Mouse (Mus musculus) limb, embryonic 10.5 days (tissue): ENCODE data around the gene B4galt5. TPM values are rescaled to one million over a fixed set of nuclear protein-coding genes. Genes with fewer than 3 reads are reported as not detected.

Experiments
- DNase-seq: peaks from one replicate; pipeline ENCODE4 v3.0.0-alpha.2; 2017; ENCODE audit warnings: low spot score
- H3K27ac ChIP-seq: fragments of 300-500 bp; sonication (generic); 2 replicates; pipeline ENCODE4 v1.5.1; 2016; ENCODE audit warnings: mild to moderate bottlenecking
- H3K27me3 ChIP-seq: fragments of 300-500 bp; sonication (generic); 2 replicates; pipeline ENCODE4 v1.6.1; 2016; ENCODE audit warnings: low read depth, mild to moderate bottlenecking; ENCODE audit not compliant: poor library complexity, severe bottlenecking
- H3K36me3 ChIP-seq: fragments of 300-500 bp; sonication (generic); 2 replicates; pipeline ENCODE4 v1.6.1; 2016; ENCODE audit warnings: mild to moderate bottlenecking, moderate library complexity
- H3K4me1 ChIP-seq: fragments of 300-500 bp; sonication (generic); 2 replicates; pipeline ENCODE4 v1.6.1; 2016
- H3K4me3 ChIP-seq: fragments of 300-500 bp; sonication (generic); 2 replicates; pipeline ENCODE4 v1.5.1; 2016; ENCODE audit warnings: mild to moderate bottlenecking, moderate library complexity
- H3K9me3 ChIP-seq: fragments of 300-500 bp; sonication (generic); replicated peaks from 2 replicates; pipeline ENCODE4 v1.6.1; 2016; ENCODE audit warnings: mild to moderate bottlenecking
- WGBS: fragments of 180-500 bp; shearing (Covaris S2); methylation state at CpG from one replicate; pipeline ENCODE4 v1.1.7; 2016; 5-methylcytosine and 5-hydroxymethylcytosine counted together
- polyA plus RNA-seq: library from polyadenylated mRNA; unstranded; fragments of >200 nt; fragmentation: Nextera tagmentation; extraction: Ambion mirVana; gene quantifications from 2 replicates; pipeline ENCODE4 v1.2.1, GENCODE M21; 2016

Gene B4galt5
- polyA plus RNA-seq, 1 experiment from 2014 or later, result 11.3 TPM

- Histone ChIP-seq H3K27ac (no peak overlapping the region), H3K4me1 (peaks cover 43% of the 10 kb centered on the region)
Measured at GRCm38 (mm10) chr2:167352496-167352895, 3.5 kb upstream of the B4galt5 start.

GRCm38 (mm10) chr2:167351371-167351951 lies 2.5 kb upstream of the B4galt5 start:
- H3K9me3 ChIP-seq, result no peaks in the 10 kb centered on the region
- H3K27ac ChIP-seq, result no peak overlapping the region
- H3K4me3 ChIP-seq, result no peak overlapping the region
- no peaks in the 10 kb centered on the region for H3K36me3 ChIP-seq
- peaks cover 14% of the 10 kb centered on the region for H3K27me3 ChIP-seq
- no peak for DNase-seq
- WGBS, result 44% methylated on average over 9 of the region's 9 CpGs
- H3K4me1 ChIP-seq, result peaks cover 38% of the 10 kb centered on the region

More at GRCm38 (mm10) chr2:167352496-167352895, 3.5 kb upstream of the B4galt5 start:
- H3K9me3 ChIP-seq, result no peaks in the 10 kb centered on the region
- no peak overlapping the region for H3K4me3 ChIP-seq
- no peaks in the 10 kb centered on the region for H3K36me3 ChIP-seq
- 58% methylated on average over 6 of the region's 6 CpGs for WGBS
- DNase-seq, result no peak
- peaks cover 14% of the 10 kb centered on the region for H3K27me3 ChIP-seq

DNA sequence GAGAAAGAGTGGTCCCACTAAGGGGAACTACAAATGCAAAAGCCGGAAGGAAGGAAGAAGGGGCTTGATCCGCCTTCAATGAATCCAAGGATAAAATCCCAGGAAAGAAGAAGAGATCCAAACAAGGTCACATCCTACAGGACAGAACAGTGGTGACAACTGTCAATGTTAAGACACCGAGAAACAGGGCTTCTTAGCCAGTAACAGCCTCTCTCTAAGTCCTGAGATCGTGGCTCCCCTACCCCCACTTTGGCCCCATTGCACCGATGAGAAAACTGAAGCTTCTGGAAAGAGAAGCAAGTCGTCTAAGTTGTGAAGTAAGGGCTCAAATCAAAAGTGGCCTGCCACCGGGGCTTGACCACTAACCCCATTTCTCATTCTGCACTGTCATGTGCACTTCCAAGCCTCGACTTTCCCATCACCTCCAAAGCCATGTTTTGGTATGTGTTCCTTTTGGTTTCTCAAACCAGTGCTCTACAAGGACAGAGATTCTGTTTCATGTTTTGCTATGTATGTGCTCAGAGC lies 1.2 kb upstream of the B4galt5 start:
- 66% methylated on average over 8 of the region's 8 CpGs for WGBS
- Histone ChIP-seq H3K27ac (no peak overlapping the region), H3K9me3 (no peaks in the 10 kb centered on the region), H3K4me3 (peak overlapping the region; percentile 84; the same call in 1 of the 2 replicates), H3K36me3 (no peaks in the 10 kb centered on the region), H3K4me1 (peaks cover 36% of the 10 kb centered on the region), H3K27me3 (peaks cover 14% of the 10 kb centered on the region)
- DNase-seq, result no peak

DNA sequence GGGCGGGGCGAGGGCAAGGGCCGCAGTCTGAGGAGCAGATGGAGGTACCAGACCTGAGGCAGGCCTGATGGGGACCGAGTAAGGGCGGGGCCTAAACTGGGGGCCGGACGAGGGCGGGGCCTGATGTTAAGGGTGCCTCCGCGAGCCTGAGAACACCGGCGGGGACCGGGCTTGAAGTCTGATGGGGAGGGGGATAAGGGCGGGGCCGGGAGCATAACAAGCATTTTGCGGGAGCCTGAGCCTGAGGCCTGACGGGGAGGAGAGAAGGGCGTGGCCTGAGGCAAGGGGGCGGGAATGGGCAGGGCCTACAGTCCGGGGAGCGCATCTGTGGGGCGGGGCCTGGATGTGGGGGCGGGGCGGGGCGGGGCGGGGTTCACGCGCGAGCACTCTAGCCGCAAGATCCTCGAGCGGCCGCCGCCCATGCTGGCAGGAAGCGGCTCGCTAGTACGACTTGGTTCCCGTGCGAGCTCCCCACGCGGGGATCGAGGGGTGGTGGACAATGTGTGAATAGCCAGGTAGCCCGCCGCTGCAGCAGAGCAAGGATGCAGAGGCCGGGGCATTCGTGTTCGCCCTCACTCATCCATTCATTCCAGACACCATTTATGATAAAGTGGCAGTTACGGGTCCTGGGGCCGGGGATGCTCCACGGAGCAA lies 427 bp upstream of the B4galt5 start:
- peak overlapping the region; percentile 94 for H3K27ac ChIP-seq
- peak; percentile 97 for DNase-seq
- H3K36me3 ChIP-seq, result no peaks in the 10 kb centered on the region
- WGBS, result 1% methylated on average over 49 of the region's 50 CpGs
- no peaks in the 10 kb centered on the region for H3K9me3 ChIP-seq
- H3K27me3 ChIP-seq, result peaks cover 14% of the 10 kb centered on the region
- peak overlapping the region; percentile 84 for H3K4me3 ChIP-seq
- peaks cover 34% of the 10 kb centered on the region for H3K4me1 ChIP-seq

DNA sequence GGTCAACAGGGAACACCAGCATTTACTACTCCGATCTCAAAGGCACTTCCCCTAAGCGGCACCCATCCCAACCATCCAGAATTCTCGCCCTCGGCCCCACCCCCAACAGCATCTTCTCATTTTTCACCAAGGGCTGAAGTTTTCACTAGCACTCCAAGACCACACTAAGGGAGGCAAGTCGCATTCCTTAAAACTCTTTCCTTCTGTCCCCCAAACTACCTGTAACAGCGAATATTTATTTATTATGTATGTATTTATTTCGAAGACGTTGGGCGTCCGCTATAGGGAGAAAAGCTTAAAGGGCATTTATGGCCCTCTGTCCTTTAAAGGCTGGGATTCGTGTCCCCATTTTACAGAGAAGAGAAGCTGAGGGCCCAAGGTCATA lies 1.0 kb downstream of the B4galt5 start:
- Histone ChIP-seq H3K27ac (peak overlapping the region; percentile 94), H3K9me3 (no peaks in the 10 kb centered on the region), H3K4me3 (peak overlapping the region; percentile 84), H3K4me1 (peaks cover 41% of the 10 kb centered on the region), H3K36me3 (no peaks in the 10 kb centered on the region), H3K27me3 (peaks cover 14% of the 10 kb centered on the region)
- DNase-seq, result no peak
- 8% methylated on average over 11 of the region's 11 CpGs for WGBS

DNA sequence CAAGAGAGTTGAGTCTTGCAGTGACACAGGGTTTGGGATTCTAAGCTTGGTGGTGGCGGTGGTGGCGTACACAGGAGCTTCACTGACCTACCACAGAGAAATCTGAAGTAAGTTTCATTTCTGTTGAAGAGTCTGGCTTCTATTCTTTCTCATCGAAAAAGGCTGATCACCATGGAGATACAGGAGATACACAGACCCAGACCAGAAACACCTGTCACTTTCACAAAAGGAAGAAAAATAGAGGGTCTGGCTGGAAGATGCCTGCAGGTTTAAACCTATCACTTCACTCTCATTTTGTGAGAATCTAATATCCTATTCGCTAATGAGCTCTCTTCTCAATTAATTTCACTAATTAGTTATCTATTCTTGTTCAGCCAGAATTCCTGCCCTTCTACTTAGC lies 1.6 kb downstream of the B4galt5 start:
- Histone ChIP-seq H3K9me3 (no peaks in the 10 kb centered on the region), H3K4me3 (peak overlapping the region; percentile 84; the same call in 1 of the 2 replicates), H3K27me3 (peaks cover 14% of the 10 kb centered on the region), H3K4me1 (peaks cover 41% of the 10 kb centered on the region), H3K27ac (no peak overlapping the region), H3K36me3 (no peaks in the 10 kb centered on the region)
- DNase-seq, result no peak
- 83% methylated on average over 4 of the region's 4 CpGs for WGBS

DNA sequence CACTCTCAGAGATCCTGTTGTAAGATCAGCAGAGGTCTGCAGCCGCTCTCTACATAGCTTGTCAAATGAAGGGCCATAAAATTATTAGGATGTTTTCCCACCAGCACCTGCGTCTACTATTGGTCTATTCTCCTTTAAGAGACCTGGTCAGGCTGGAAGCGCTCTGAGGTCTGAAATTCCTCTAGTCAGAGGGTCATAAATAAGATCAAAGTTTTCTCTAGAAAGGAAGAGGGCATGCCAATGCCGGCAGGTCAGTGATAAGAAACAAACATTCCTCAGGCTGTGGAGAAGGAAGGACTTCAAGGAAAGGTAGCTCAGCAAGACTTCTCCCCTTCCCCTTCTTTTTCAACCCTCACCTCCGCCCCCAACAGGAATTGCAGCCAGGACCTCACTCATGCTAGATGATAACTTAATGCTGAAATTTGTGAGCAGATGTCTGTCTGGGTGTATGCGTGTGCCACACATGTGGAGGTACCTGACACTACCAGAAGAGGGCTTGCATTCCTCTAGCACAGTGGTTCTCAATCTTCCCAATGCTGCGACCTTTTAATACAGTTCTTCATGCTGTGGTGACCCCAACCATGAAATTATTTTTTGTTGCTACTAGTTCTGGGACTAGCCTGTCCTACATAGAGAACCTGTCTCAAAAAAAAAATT lies 3.3 kb downstream of the B4galt5 start:
- DNase-seq, result no peak
- H3K36me3 ChIP-seq, result no peaks in the 10 kb centered on the region
- no peak overlapping the region for H3K27ac ChIP-seq
- H3K9me3 ChIP-seq, result no peaks in the 10 kb centered on the region
- peaks cover 35% of the 10 kb centered on the region for H3K4me1 ChIP-seq
- H3K27me3 ChIP-seq, result peaks cover 9% of the 10 kb centered on the region
- H3K4me3 ChIP-seq, result no peak overlapping the region
- 36% methylated on average over 7 of the region's 7 CpGs for WGBS

DNA sequence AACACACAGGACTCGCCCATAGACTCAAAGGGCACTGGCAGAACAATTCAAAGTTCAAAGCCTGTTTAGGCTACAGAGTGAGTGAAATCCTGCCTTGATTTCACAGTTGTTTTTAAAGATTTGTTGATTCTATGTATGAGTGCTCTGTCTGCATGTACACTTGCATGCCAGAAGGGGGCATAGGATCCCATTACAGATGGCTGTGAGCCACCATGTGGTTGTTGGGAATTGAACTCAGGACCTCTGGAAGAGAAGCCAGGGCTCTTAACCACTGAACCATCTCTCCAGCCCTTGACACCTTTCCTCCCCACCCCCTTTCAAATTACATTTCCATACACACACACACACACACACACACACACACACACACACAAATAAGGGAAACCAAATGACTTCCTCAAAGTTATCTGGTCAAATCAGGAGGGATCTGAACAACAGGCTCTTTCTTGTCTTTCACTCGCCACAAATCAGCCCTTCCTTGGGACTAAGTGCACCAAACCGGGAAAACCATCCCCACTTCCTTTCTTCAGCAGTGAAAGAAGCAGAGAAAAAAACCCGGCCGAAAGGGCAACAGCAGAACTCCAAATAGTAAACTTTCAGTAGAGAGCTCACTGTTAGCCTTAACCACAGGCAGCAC lies 4.0 kb downstream of the B4galt5 start:
- DNase-seq, result no peak
- Histone ChIP-seq H3K27ac (no peak overlapping the region), H3K4me3 (no peak overlapping the region), H3K9me3 (no peaks in the 10 kb centered on the region), H3K27me3 (peaks cover 3% of the 10 kb centered on the region), H3K36me3 (no peaks in the 10 kb centered on the region), H3K4me1 (peaks cover 32% of the 10 kb centered on the region)
- 35% methylated on average over 5 of the region's 5 CpGs for WGBS

DNA sequence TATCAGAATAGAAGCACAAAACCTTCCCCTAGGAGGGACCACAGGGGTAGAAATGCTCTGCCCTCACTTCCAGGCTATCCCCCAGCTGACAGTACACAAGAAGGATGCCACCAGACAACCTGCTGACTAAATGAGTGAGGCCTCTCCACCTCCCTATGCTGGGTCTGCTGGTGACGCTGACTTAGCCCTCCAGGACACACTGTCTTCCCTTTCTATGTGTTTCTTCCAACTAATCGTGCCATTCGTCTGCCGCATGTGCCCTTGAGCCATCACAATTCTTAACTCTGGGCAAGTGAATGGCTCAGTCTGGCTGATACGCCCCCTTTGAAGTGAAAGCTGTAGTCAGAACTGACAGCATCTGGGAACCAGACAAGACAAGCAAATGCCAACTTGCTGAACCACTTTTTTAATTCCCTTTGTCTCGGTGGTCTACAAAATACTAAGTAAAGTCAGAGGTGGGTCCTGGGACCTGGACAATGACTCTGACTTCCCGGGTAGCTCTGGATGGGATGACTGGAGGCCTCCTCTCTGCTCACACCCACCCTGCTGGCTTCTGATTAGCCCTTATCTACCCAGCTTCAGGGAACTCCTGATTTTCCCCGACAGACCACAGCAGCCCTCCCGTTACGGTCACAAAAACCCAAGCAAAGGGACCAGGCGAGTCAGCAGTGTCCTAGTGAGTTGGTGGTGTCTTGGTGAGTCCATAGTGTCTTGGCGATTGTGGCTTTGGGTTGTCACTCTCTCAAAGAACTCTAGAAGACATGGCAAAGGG lies 5.4 kb downstream of the B4galt5 start:
- H3K27ac ChIP-seq, result peak overlapping the region; percentile 31; the same call in 1 of the 2 replicates

GRCm38 (mm10) chr2:167342876-167343275 lies 6.1 kb downstream of the B4galt5 start:
- Histone ChIP-seq H3K4me1 (peaks cover 18% of the 10 kb centered on the region), H3K4me3 (no peak overlapping the region), H3K27me3 (no peaks in the 10 kb centered on the region), H3K9me3 (no peaks in the 10 kb centered on the region), H3K27ac (peak overlapping the region; percentile 31; the same call in 1 of the 2 replicates), H3K36me3 (no peaks in the 10 kb centered on the region)
- no peak for DNase-seq
- 86% methylated on average over 6 of the region's 6 CpGs for WGBS

More for the DNA sequence above, 5.4 kb downstream of the B4galt5 start:
- no peaks in the 10 kb centered on the region for H3K9me3 ChIP-seq
- H3K4me1 ChIP-seq, result peaks cover 24% of the 10 kb centered on the region
- no peak overlapping the region for H3K4me3 ChIP-seq
- 67% methylated on average over 12 of the region's 12 CpGs for WGBS
- no peaks in the 10 kb centered on the region for H3K27me3 ChIP-seq
- no peak for DNase-seq
- H3K36me3 ChIP-seq, result no peaks in the 10 kb centered on the region

DNA sequence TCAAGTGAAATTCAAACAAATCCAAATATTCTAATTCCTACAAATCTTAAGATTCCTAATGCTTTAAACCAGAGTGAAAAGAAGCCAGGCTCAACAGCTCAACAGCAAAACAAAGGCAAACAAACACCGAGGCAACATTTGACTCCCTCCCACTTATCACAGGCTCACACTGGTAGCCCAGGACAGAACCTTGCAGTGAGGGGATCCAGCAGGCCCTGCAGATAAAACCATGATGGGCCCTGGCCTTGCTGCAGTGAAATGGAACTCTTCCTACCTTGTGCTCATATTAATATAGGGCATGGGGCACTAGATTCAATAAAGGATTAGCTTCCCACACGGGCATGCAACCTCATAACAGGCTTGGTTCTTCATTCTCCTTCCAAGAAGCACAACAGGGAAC lies 11.4 kb downstream of the B4galt5 start:
- Histone ChIP-seq H3K9me3 (no peaks in the 10 kb centered on the region), H3K4me3 (no peak overlapping the region), H3K27ac (0 out of 2 replicates have a peak overlapping the region, but pooled peaks have one; percentile 2), H3K36me3 (no peaks in the 10 kb centered on the region), H3K27me3 (no peaks in the 10 kb centered on the region), H3K4me1 (peaks cover 26% of the 10 kb centered on the region)
- no peak for DNase-seq
- WGBS, result 57% methylated on average over 2 of the region's 2 CpGs

DNA sequence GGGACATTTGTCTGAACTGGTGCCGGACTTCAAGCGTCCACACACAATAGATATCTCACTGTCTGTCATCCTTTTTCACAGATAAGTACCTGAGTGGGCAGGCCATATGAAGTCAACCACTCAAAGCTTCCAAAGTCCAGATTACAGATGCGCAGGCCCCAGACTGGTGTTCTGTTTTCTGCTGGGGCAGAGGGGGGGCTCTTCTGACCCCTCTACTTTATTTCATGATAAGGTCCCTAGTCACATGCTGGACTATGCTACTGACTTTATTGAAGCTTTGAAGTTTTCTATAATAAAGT lies 11.8 kb downstream of the B4galt5 start:
- WGBS, result 83% methylated on average over 3 of the region's 3 CpGs
- no peak for DNase-seq
- Histone ChIP-seq H3K4me1 (peaks cover 30% of the 10 kb centered on the region), H3K36me3 (no peaks in the 10 kb centered on the region), H3K27me3 (no peaks in the 10 kb centered on the region), H3K4me3 (no peak overlapping the region), H3K9me3 (no peaks in the 10 kb centered on the region), H3K27ac (no peak overlapping the region)
